Mouse (Mus musculus): ENCODE measurements around the gene Ets1. TPM values are rescaled to one million over a fixed set of nuclear protein-coding genes. Genes with fewer than 3 reads are reported as not detected.

Ets1 gene
- total RNA-seq, 1 experiment from 2014 or later: 291 TPM

GRCm38 (mm10) chr9:32685793-32686558, 50.0 kb downstream of the Ets1 start:
- 0 out of 2 replicates have a peak, but pooled peaks have one; percentile 47 for ATAC-seq (replicated peaks; ENCODE audit: insufficient number of reproducible peaks, low FRiP score, low TSS enrichment, poor library complexity, severe bottlenecking)

DNA sequence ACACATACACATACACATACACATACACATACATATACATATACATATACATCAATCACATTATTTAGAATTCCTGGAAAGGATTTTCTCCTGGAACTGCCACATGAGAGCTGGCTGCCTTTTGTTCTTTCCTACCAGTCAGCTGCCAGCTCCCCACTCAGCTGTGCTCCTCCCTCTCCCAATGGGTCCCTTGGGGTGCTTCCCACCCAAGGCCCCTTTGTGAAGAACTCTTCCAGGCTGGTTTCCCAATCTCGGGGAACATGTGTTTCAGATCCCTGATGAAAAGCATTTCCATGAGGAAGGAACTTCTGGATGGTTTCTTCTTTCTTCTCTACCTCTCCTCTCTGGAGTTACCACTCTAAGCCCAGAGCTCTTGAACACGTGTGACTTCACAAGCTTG, 52.3 kb downstream of the Ets1 start:
- no peak for ATAC-seq (replicated peaks; ENCODE audit: insufficient number of reproducible peaks, low FRiP score, low TSS enrichment, poor library complexity, severe bottlenecking)

- ATAC-seq (replicated peaks; ENCODE audit: insufficient number of reproducible peaks, low FRiP score, low TSS enrichment, poor library complexity, severe bottlenecking): no peak
Measured at GRCm38 (mm10) chr9:32691151-32691925, 55.3 kb downstream of the Ets1 start.

GRCm38 (mm10) chr9:32692944-32693343, 56.9 kb downstream of the Ets1 start:
- ATAC-seq (replicated peaks; ENCODE audit: insufficient number of reproducible peaks, low FRiP score, low TSS enrichment, poor library complexity, severe bottlenecking): no peak

DNA sequence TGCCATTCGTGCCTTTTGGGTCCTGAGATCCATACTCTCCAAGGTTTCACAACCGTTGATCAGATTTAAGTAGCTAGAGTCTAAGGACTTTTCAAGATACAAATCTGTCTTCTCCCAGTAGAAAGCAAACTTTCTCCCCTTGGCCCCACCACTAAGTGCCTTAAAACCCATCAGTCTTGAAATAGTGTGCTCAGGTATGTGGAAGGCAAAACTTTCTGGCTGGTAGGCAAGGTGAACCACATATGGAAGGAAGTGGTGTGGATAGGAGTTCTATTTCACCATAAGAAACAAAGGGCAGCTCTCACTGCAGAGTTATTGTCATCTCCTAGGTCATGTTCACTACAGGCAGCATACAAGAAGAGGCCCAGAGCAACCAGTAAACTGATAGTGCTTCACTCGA, 57.4 kb downstream of the Ets1 start:
- ATAC-seq (replicated peaks; ENCODE audit: insufficient number of reproducible peaks, low FRiP score, low TSS enrichment, poor library complexity, severe bottlenecking): no peak

- ATAC-seq (replicated peaks; ENCODE audit: insufficient number of reproducible peaks, low FRiP score, low TSS enrichment, poor library complexity, severe bottlenecking): no peak
Measured at GRCm38 (mm10) chr9:32694111-32694824, 58.2 kb downstream of the Ets1 start.

- ATAC-seq (replicated peaks; ENCODE audit: insufficient number of reproducible peaks, low FRiP score, low TSS enrichment, poor library complexity, severe bottlenecking): no peak
Measured at GRCm38 (mm10) chr9:32694916-32695490, 59.0 kb downstream of the Ets1 start.

- ATAC-seq (replicated peaks; ENCODE audit: insufficient number of reproducible peaks, low FRiP score, low TSS enrichment, poor library complexity, severe bottlenecking): peak; percentile 82
Measured at GRCm38 (mm10) chr9:32695492-32696190, 59.6 kb downstream of the Ets1 start.

DNA sequence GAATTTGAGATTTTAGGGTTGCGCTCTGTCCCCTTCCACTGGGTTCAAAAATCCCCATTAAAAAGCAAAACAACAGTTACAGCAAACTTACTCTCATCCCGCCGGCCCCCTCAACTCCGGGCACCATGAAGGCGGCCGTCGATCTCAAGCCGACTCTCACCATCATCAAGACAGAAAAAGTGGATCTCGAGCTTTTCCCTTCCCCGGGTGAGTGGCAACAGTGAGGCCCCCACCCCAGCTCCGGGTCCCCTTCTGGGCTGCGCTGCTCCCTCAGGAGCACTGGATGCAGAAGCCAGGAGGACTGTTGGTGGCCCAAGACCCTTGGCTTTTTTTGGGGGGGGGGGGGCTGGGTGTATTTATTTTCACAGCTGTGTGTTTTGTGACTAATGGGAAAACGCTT, 60.2 kb downstream of the Ets1 start:
- ATAC-seq (replicated peaks; ENCODE audit: insufficient number of reproducible peaks, low FRiP score, low TSS enrichment, poor library complexity, severe bottlenecking): no peak

GRCm38 (mm10) chr9:32696717-32697116, 60.7 kb downstream of the Ets1 start:
- ATAC-seq (replicated peaks; ENCODE audit: insufficient number of reproducible peaks, low FRiP score, low TSS enrichment, poor library complexity, severe bottlenecking): peak; percentile 29

DNA sequence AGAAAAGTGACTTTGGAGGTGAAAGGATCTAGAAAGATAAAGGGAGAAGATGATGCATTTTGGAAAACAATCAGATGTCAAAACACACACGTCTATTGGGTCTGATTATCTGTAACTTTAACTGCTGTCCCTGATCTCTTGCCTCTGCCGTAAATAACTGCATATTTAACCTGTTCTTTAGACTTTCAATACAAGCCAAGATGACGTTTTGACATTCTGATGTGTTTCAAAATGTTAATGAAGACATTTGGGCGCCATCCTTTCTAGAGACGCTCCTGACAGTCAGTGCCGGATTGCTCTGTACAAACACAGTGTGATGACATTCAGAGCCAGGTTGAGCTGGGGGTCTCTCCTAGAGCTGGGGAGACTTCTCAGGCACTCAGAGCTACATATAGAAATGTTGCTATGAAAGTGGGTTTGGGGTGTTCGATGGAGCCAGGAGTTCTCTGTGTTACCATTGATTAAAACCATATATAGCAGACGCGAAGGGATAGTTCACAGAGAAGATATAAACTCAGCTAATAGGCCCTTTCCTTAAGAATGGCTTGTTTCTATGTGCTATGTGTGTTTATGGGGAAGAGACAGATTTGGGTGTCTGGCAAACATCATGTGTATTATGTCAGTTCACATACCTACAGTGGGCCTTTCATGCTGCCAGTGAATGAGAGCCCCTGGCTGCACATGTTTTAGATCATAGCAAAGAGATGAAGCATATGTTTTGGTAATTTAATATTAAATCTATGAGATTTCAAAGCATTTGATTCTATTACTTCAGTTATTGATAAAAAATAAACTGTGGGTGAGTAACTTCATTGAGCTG, 61.5 kb downstream of the Ets1 start:
- ATAC-seq (replicated peaks; ENCODE audit: insufficient number of reproducible peaks, low FRiP score, low TSS enrichment, poor library complexity, severe bottlenecking): no peak

GRCm38 (mm10) chr9:32698766-32699165, 62.7 kb downstream of the Ets1 start:
- ATAC-seq (replicated peaks; ENCODE audit: insufficient number of reproducible peaks, low FRiP score, low TSS enrichment, poor library complexity, severe bottlenecking): no peak

GRCm38 (mm10) chr9:32699391-32699841, 63.4 kb downstream of the Ets1 start:
- ATAC-seq (replicated peaks; ENCODE audit: insufficient number of reproducible peaks, low FRiP score, low TSS enrichment, poor library complexity, severe bottlenecking): no peak

- ATAC-seq (replicated peaks; ENCODE audit: insufficient number of reproducible peaks, low FRiP score, low TSS enrichment, poor library complexity, severe bottlenecking): no peak
Measured at GRCm38 (mm10) chr9:32700091-32700905, 64.3 kb downstream of the Ets1 start.

DNA sequence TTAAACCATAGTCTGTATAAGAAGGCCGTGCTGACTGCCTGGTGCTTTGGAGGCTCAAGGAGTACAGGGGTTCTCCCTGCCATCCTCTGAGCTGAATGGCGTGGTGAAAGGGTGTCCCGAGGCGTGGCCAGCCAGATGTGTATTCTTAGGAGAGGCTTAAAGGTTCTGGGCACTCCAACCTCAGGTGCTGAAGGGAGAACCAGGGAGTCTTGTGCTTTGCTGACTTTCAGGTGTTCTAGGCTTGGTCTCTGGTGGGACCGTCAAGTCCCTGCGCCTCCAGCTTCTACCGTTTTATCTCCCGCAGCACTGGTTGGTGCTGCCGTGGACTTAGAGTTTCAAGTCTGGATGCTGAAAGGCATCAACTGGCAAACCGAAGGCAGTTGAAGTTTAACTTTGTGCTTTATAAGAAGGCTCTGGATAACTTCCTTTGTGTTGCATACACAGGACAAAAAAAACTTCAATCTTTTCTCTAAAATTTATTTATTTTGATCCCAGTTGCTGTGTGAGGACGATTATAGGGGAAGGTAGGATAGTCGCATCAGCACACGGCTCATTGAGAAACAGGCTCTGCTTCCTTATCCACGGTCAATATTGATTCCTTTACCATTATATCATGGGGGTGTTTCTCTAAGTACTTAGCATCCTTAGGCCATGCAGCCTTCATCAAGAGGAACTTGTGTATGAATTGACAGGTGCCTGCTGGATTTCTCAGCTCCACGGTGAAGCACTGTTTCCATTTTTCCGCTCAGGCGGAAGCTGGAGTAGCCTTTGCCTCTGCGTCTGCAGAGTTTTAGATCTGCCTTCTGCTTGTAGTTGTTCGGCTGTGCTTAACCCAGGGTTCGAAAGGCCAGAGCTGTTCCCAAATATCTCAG, 65.3 kb downstream of the Ets1 start:
- ATAC-seq (replicated peaks; ENCODE audit: insufficient number of reproducible peaks, low FRiP score, low TSS enrichment, poor library complexity, severe bottlenecking): no peak

GRCm38 (mm10) chr9:32701998-32702305, 65.9 kb downstream of the Ets1 start:
- ATAC-seq (replicated peaks; ENCODE audit: insufficient number of reproducible peaks, low FRiP score, low TSS enrichment, poor library complexity, severe bottlenecking): no peak

Measured in monocyte, adult 5-6 weeks (primary cell).